Mouse (Mus musculus) limb, embryonic 12.5 days (tissue): Measurements from ENCODE around the gene Nfkb1. TPM values are rescaled to one million over a fixed set of nuclear protein-coding genes. Genes with fewer than 3 reads are reported as not detected.

ENCODE experiments used
- polyA plus RNA-seq: library from polyadenylated mRNA; unstranded; fragments of >200 nt; fragmentation: Nextera tagmentation; extraction: Ambion mirVana; gene quantifications from 2 replicates; pipeline ENCODE4 v1.2.1, GENCODE M21; 2016

Gene Nfkb1
- polyA plus RNA-seq, 1 experiment from 2014 or later = 16.8 TPM

Other genes with a start within 250 kb of the Nfkb1 start
- 4.3 and 5.6 TPM in 2 replicates for gene Manba, start 205.9 kb downstream of the Nfkb1 start, polyA plus RNA-seq
- 7.6 and 8.8 TPM in 2 replicates for gene Slc39a8, start 133.7 kb upstream of the Nfkb1 start, polyA plus RNA-seq